Mouse (Mus musculus): Measurements from ENCODE around the gene Lamc1. TPM values are rescaled to one million over a fixed set of nuclear protein-coding genes. Genes with fewer than 3 reads are reported as not detected.

Gene Lamc1
- polyA plus RNA-seq, 1 experiment from 2014 or later = 28.1 TPM

GRCm38 (mm10) chr1:153231681-153232080 is 100.9 kb downstream of the Lamc1 start:
- Histone ChIP-seq H3K9me3 (ENCODE audit: control insufficient read depth, low read length) (no peaks in the 10 kb centered on the region), H3K9ac (no peak overlapping the region), H3K4me3 (replicated peaks; ENCODE audit: low read length) (no peak overlapping the region), H3K27me3 (ENCODE audit: control insufficient read depth, insufficient read depth, low read length) (no peaks in the 10 kb centered on the region), H3K4me1 (replicated peaks; ENCODE audit: control insufficient read depth, insufficient read depth, low read length) (no peaks in the 10 kb centered on the region), H3K27ac (no peak overlapping the region), H3K36me3 (replicated peaks; ENCODE audit: control insufficient read depth, insufficient read depth) (peaks cover 73% of the 10 kb centered on the region), H3K4me2 (replicated peaks) (no peak overlapping the region)
- 90% methylated on average over 9 of the region's 9 CpGs for WGBS
- DNase-seq (ENCODE audit: low spot score) (no peak), ATAC-seq (ENCODE audit: low FRiP score) (no peak)

GRCm38 (mm10) chr1:153227916-153228315 is 104.7 kb downstream of the Lamc1 start:
- Histone ChIP-seq H3K36me3 (replicated peaks; ENCODE audit: control insufficient read depth, insufficient read depth) (peaks cover 92% of the 10 kb centered on the region), H3K27me3 (ENCODE audit: control insufficient read depth, insufficient read depth, low read length) (no peaks in the 10 kb centered on the region), H3K4me3 (replicated peaks; ENCODE audit: low read length) (no peak overlapping the region), H3K9me3 (ENCODE audit: control insufficient read depth, low read length) (no peaks in the 10 kb centered on the region), H3K4me2 (replicated peaks) (no peak overlapping the region), H3K9ac (no peak overlapping the region; the same call in 1 of the 2 replicates), H3K27ac (no peak overlapping the region), H3K4me1 (replicated peaks; ENCODE audit: control insufficient read depth, insufficient read depth, low read length) (no peaks in the 10 kb centered on the region)
- no peak for ATAC-seq (ENCODE audit: low FRiP score)
- DNase-seq (ENCODE audit: low spot score) = no peak
- 79% methylated on average over 4 of the region's 4 CpGs for WGBS

GRCm38 (mm10) chr1:153227096-153227495 is 105.5 kb downstream of the Lamc1 start:
- Histone ChIP-seq H3K4me2 (replicated peaks) (no peak overlapping the region), H3K27me3 (ENCODE audit: control insufficient read depth, insufficient read depth, low read length) (no peaks in the 10 kb centered on the region), H3K4me1 (replicated peaks; ENCODE audit: control insufficient read depth, insufficient read depth, low read length) (no peaks in the 10 kb centered on the region), H3K4me3 (replicated peaks; ENCODE audit: low read length) (no peak overlapping the region), H3K27ac (no peak overlapping the region), H3K9ac (no peak overlapping the region), H3K36me3 (replicated peaks; ENCODE audit: control insufficient read depth, insufficient read depth) (peaks cover 91% of the 10 kb centered on the region), H3K9me3 (ENCODE audit: control insufficient read depth, low read length) (no peaks in the 10 kb centered on the region)
- DNase-seq (ENCODE audit: low spot score) = no peak
- 93% methylated on average over 8 of the region's 8 CpGs for WGBS
- no peak for ATAC-seq (ENCODE audit: low FRiP score)

GRCm38 (mm10) chr1:153225786-153226725 is 106.5 kb downstream of the Lamc1 start:
- ATAC-seq (ENCODE audit: low FRiP score) (no peak), DNase-seq (ENCODE audit: low spot score) (no peak)
- Histone ChIP-seq H3K27ac (no peak overlapping the region), H3K36me3 (replicated peaks; ENCODE audit: control insufficient read depth, insufficient read depth) (peaks cover 92% of the 10 kb centered on the region), H3K4me3 (replicated peaks; ENCODE audit: low read length) (no peak overlapping the region), H3K4me2 (replicated peaks) (no peak overlapping the region), H3K9ac (no peak overlapping the region), H3K27me3 (ENCODE audit: control insufficient read depth, insufficient read depth, low read length) (no peaks in the 10 kb centered on the region), H3K9me3 (ENCODE audit: control insufficient read depth, low read length) (no peaks in the 10 kb centered on the region), H3K4me1 (replicated peaks; ENCODE audit: control insufficient read depth, insufficient read depth, low read length) (no peaks in the 10 kb centered on the region)
- WGBS = 90% methylated on average over 21 of the region's 21 CpGs

- DNase-seq (ENCODE audit: low spot score) = no peak
- H3K27me3 ChIP-seq (ENCODE audit: control insufficient read depth, insufficient read depth, low read length) = no peaks in the 10 kb centered on the region
- H3K4me3 ChIP-seq (replicated peaks; ENCODE audit: low read length) = no peak overlapping the region
- H3K9me3 ChIP-seq (ENCODE audit: control insufficient read depth, low read length) = no peaks in the 10 kb centered on the region
- peaks cover 92% of the 10 kb centered on the region for H3K36me3 ChIP-seq (replicated peaks; ENCODE audit: control insufficient read depth, insufficient read depth)
- no peak overlapping the region for H3K27ac ChIP-seq
- WGBS = 86% methylated on average over 5 of the region's 5 CpGs
- no peak overlapping the region for H3K4me2 ChIP-seq (replicated peaks)
- H3K9ac ChIP-seq = no peak overlapping the region
- H3K4me1 ChIP-seq (replicated peaks; ENCODE audit: control insufficient read depth, insufficient read depth, low read length) = no peaks in the 10 kb centered on the region
- ATAC-seq (ENCODE audit: low FRiP score) = no peak
Observed at GRCm38 (mm10) chr1:153224331-153224730, 108.3 kb downstream of the Lamc1 start.

GRCm38 (mm10) chr1:153219376-153219775 is 113.2 kb downstream of the Lamc1 start:
- Histone ChIP-seq H3K36me3 (replicated peaks; ENCODE audit: control insufficient read depth, insufficient read depth) (peaks cover 46% of the 10 kb centered on the region), H3K27me3 (ENCODE audit: control insufficient read depth, insufficient read depth, low read length) (no peaks in the 10 kb centered on the region), H3K4me2 (replicated peaks) (no peak overlapping the region), H3K9me3 (ENCODE audit: control insufficient read depth, low read length) (no peaks in the 10 kb centered on the region), H3K4me1 (replicated peaks; ENCODE audit: control insufficient read depth, insufficient read depth, low read length) (no peaks in the 10 kb centered on the region), H3K27ac (no peak overlapping the region), H3K4me3 (replicated peaks; ENCODE audit: low read length) (no peak overlapping the region), H3K9ac (no peak overlapping the region)
- DNase-seq (ENCODE audit: low spot score) (no peak), ATAC-seq (ENCODE audit: low FRiP score) (no peak)
- WGBS = 57% methylated on average over 9 of the region's 9 CpGs

GRCm38 (mm10) chr1:153216516-153216915 is 116.1 kb downstream of the Lamc1 start:
- Histone ChIP-seq H3K9me3 (ENCODE audit: control insufficient read depth, low read length) (no peaks in the 10 kb centered on the region), H3K27me3 (ENCODE audit: control insufficient read depth, insufficient read depth, low read length) (no peaks in the 10 kb centered on the region), H3K4me1 (replicated peaks; ENCODE audit: control insufficient read depth, insufficient read depth, low read length) (no peaks in the 10 kb centered on the region), H3K27ac (no peak overlapping the region), H3K9ac (no peak overlapping the region), H3K36me3 (replicated peaks; ENCODE audit: control insufficient read depth, insufficient read depth) (peaks cover 20% of the 10 kb centered on the region), H3K4me3 (replicated peaks; ENCODE audit: low read length) (no peak overlapping the region), H3K4me2 (replicated peaks) (no peak overlapping the region)
- ATAC-seq (ENCODE audit: low FRiP score) (no peak), DNase-seq (ENCODE audit: low spot score) (no peak)
- WGBS = 78% methylated on average over 4 of the region's 4 CpGs

GRCm38 (mm10) chr1:153215676-153216075 is 116.9 kb downstream of the Lamc1 start:
- H3K4me3 ChIP-seq (replicated peaks; ENCODE audit: low read length) = no peak overlapping the region
- H3K27ac ChIP-seq = no peak overlapping the region
- no peaks in the 10 kb centered on the region for H3K9me3 ChIP-seq (ENCODE audit: control insufficient read depth, low read length)
- no peak overlapping the region for H3K4me2 ChIP-seq (replicated peaks)
- 68% methylated on average over 5 of the region's 5 CpGs for WGBS
- no peak for DNase-seq (ENCODE audit: low spot score)
- no peak for ATAC-seq (ENCODE audit: low FRiP score)
- H3K36me3 ChIP-seq (replicated peaks; ENCODE audit: control insufficient read depth, insufficient read depth) = peaks cover 12% of the 10 kb centered on the region
- H3K27me3 ChIP-seq (ENCODE audit: control insufficient read depth, insufficient read depth, low read length) = no peaks in the 10 kb centered on the region
- H3K4me1 ChIP-seq (replicated peaks; ENCODE audit: control insufficient read depth, insufficient read depth, low read length) = no peaks in the 10 kb centered on the region
- H3K9ac ChIP-seq = no peak overlapping the region

- no peaks in the 10 kb centered on the region for H3K4me1 ChIP-seq (replicated peaks; ENCODE audit: control insufficient read depth, insufficient read depth, low read length)
- H3K9me3 ChIP-seq (ENCODE audit: control insufficient read depth, low read length) = no peaks in the 10 kb centered on the region
- no peak overlapping the region for H3K9ac ChIP-seq
- H3K4me3 ChIP-seq (replicated peaks; ENCODE audit: low read length) = no peak overlapping the region
- no peak for ATAC-seq (ENCODE audit: low FRiP score)
- no peak for DNase-seq (ENCODE audit: low spot score)
- H3K27me3 ChIP-seq (ENCODE audit: control insufficient read depth, insufficient read depth, low read length) = no peaks in the 10 kb centered on the region
- H3K4me2 ChIP-seq (replicated peaks) = no peak overlapping the region
- 54% methylated on average over 4 of the region's 4 CpGs for WGBS
- H3K36me3 ChIP-seq (replicated peaks; ENCODE audit: control insufficient read depth, insufficient read depth) = no peaks in the 10 kb centered on the region
- no peak overlapping the region for H3K27ac ChIP-seq
Observed at GRCm38 (mm10) chr1:153210992-153211391, 121.6 kb downstream of the Lamc1 start.

All from hindbrain, embryonic 14.5 days (tissue).